Mouse (Mus musculus) ES-Bruce4 (cell line): ENCODE measurements around the gene Lrrc28. TPM values are rescaled to one million over a fixed set of nuclear protein-coding genes. Genes with fewer than 3 reads are reported as not detected.

Experiments used
- H3K27ac ChIP-seq: 2 replicates; pipeline ENCODE4 v1.5.1; 2012; ENCODE audit warnings: low read length, inconsistent platforms; ENCODE audit not compliant: insufficient read depth
- H3K27me3 ChIP-seq: 2 replicates; pipeline ENCODE4 v1.6.1; 2012; ENCODE audit warnings: mild to moderate bottlenecking, low read length, inconsistent platforms; ENCODE audit not compliant: control insufficient read depth, poor library complexity, insufficient read depth, severe bottlenecking
- H3K36me3 ChIP-seq: 2 replicates; pipeline ENCODE4 v1.6.1; 2012; ENCODE audit warnings: inconsistent platforms, mild to moderate bottlenecking, low read length, moderate library complexity; ENCODE audit not compliant: control insufficient read depth, poor library complexity, insufficient read depth, severe bottlenecking
- H3K4me1 ChIP-seq: one replicate; pipeline ENCODE4 v1.8.1; 2011; ENCODE audit warnings: low read length; ENCODE audit not compliant: control insufficient read depth, insufficient read depth
- H3K4me3 ChIP-seq: 2 replicates; pipeline ENCODE4 v1.5.1; 2011; ENCODE audit warnings: low read depth, mild to moderate bottlenecking, low read length
- H3K9ac ChIP-seq: 2 replicates; pipeline ENCODE4 v1.6.1; 2012; ENCODE audit warnings: low read depth, mild to moderate bottlenecking, inconsistent platforms; ENCODE audit not compliant: poor library complexity, severe bottlenecking
- H3K9me3 ChIP-seq: replicated peaks from 2 replicates; pipeline ENCODE4 v1.6.1; 2012; ENCODE audit warnings: mild to moderate bottlenecking, low read length, inconsistent platforms; ENCODE audit not compliant: control insufficient read depth, poor library complexity, insufficient read depth, severe bottlenecking
- CTCF ChIP-seq: IDR thresholded peaks from one replicate; pipeline ENCODE4 v1.8.1; 2011; ENCODE audit warnings: low read depth, low read length
- EP300 ChIP-seq: IDR thresholded peaks from 2 replicates; pipeline ENCODE4 v1.6.1; 2011; ENCODE audit warnings: low read depth, low read length; ENCODE audit not compliant: insufficient read depth
- POLR2A ChIP-seq: IDR thresholded peaks from one replicate; pipeline ENCODE4 v1.8.1; 2011; ENCODE audit warnings: low read length; ENCODE audit not compliant: insufficient read depth
- polyA plus RNA-seq: library from polyadenylated mRNA; stranded (reverse); fragments of >200 nt; gene quantifications from 2 replicates; pipeline ENCODE4 v1.2.4, GENCODE M21; 2011; ENCODE audit warnings: low read depth; ENCODE audit not compliant: missing spikeins, insufficient read depth, insufficient read length

Lrrc28 gene
- polyA plus RNA-seq, 1 experiment: 34.5 TPM

GRCm38 (mm10) chr7:67642955-67643354, 2.1 kb downstream of the Lrrc28 start:
- Histone ChIP-seq H3K4me1 (no peaks in the 10 kb centered on the region), H3K27me3 (no peaks in the 10 kb centered on the region)
- no peak for TF ChIP-seq CTCF
- no peak for TF ChIP-seq EP300
- TF ChIP-seq POLR2A: no peak

DNA sequence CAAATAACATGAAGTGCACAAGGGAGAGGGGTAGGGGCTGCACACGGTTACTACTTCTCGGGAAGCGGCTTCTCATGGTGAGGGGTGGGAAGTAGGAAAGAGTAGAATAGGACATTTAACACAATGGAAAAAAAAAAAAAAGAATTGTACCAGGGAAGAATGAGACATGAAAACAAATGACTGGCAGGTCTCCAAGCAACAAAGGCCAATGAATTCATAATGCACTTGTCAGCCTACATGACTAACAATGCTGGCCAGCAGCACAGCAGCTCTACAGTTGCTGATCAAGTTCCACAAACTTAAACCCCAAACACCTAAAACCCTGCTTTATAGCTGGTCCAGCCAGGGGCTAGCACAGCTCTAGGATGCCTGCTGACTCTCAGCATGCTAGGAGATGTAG, 6.1 kb downstream of the Lrrc28 start:
- Histone ChIP-seq H3K9me3 (no peaks in the 10 kb centered on the region), H3K4me1 (no peaks in the 10 kb centered on the region), H3K27ac (no peak overlapping the region), H3K27me3 (no peaks in the 10 kb centered on the region), H3K36me3 (no peaks in the 10 kb centered on the region), H3K4me3 (no peak overlapping the region), H3K9ac (no peak overlapping the region)
- TF ChIP-seq CTCF (no peak), POLR2A (no peak), EP300 (no peak)

More at GRCm38 (mm10) chr7:67642955-67643354, 2.1 kb downstream of the Lrrc28 start:
- Histone ChIP-seq H3K4me3 (no peak overlapping the region), H3K27ac (no peak overlapping the region), H3K9ac (no peak overlapping the region), H3K9me3 (no peaks in the 10 kb centered on the region), H3K36me3 (no peaks in the 10 kb centered on the region)

- H3K4me1 ChIP-seq: no peaks in the 10 kb centered on the region
- TF ChIP-seq CTCF (no peak), POLR2A (no peak), EP300 (no peak)
- no peaks in the 10 kb centered on the region for H3K36me3 ChIP-seq
- no peak overlapping the region for H3K9ac ChIP-seq
- no peak overlapping the region for H3K4me3 ChIP-seq
- H3K27ac ChIP-seq: no peak overlapping the region
- no peaks in the 10 kb centered on the region for H3K27me3 ChIP-seq
- no peaks in the 10 kb centered on the region for H3K9me3 ChIP-seq
Measured at GRCm38 (mm10) chr7:67636161-67636560, 8.9 kb downstream of the Lrrc28 start.

GRCm38 (mm10) chr7:67634210-67634609, 10.9 kb downstream of the Lrrc28 start:
- no peak overlapping the region for H3K4me3 ChIP-seq
- no peaks in the 10 kb centered on the region for H3K36me3 ChIP-seq
- no peak overlapping the region for H3K9ac ChIP-seq
- no peaks in the 10 kb centered on the region for H3K27me3 ChIP-seq
- TF ChIP-seq EP300 (no peak), POLR2A (no peak), CTCF (no peak)
- H3K27ac ChIP-seq: no peak overlapping the region
- no peaks in the 10 kb centered on the region for H3K4me1 ChIP-seq
- no peaks in the 10 kb centered on the region for H3K9me3 ChIP-seq

DNA sequence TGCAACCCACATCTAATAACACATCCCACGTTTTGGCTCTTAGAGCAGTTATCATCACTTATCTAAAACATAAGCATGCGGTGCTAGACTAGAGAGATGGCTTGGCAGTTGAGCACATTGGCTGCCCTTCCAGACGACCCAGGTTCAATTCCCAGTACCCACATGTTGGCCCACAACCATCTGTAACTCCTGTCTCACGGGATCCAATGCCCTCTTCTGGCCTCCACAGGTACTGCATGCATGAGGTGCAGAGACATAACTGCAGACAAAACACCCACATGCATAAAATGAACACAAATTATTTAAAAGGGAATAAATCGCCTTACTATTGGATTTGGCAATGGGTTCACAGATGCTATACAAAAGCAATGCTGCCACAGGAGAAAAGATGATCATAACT, 12.7 kb downstream of the Lrrc28 start:
- H3K27ac ChIP-seq: no peak overlapping the region
- TF ChIP-seq CTCF (peak; percentile 40), POLR2A (no peak)
- no peaks in the 10 kb centered on the region for H3K27me3 ChIP-seq
- H3K4me3 ChIP-seq: no peak overlapping the region
- H3K4me1 ChIP-seq: no peaks in the 10 kb centered on the region
- no peak overlapping the region for H3K9ac ChIP-seq
- H3K9me3 ChIP-seq: no peaks in the 10 kb centered on the region
- H3K36me3 ChIP-seq: no peaks in the 10 kb centered on the region

GRCm38 (mm10) chr7:67630817-67631216, 14.3 kb downstream of the Lrrc28 start:
- Histone ChIP-seq H3K4me1 (no peaks in the 10 kb centered on the region), H3K27ac (no peak overlapping the region), H3K36me3 (no peaks in the 10 kb centered on the region), H3K27me3 (no peaks in the 10 kb centered on the region), H3K9ac (no peak overlapping the region), H3K9me3 (no peaks in the 10 kb centered on the region), H3K4me3 (no peak overlapping the region)
- TF ChIP-seq CTCF (peak; percentile 47), EP300 (no peak), POLR2A (no peak)
